Mouse (Mus musculus) lung, postnatal 0 days (tissue): ENCODE results near the gene Ambp.
A peak's percentile ranks its signal among the peaks of the same experiment; 100 is the strongest.

Experiments
- CTCF ChIP-seq: IDR thresholded peaks from 2 replicates; pipeline ENCODE4 v1.5.1; 2016; ENCODE audit warnings: antibody characterized with exemption, mild to moderate bottlenecking
- EP300 ChIP-seq: IDR thresholded peaks from 2 replicates; pipeline ENCODE4 v1.6.1; 2016; ENCODE audit warnings: antibody characterized with exemption, mild to moderate bottlenecking, control low read depth

- TF ChIP-seq CTCF (no peak; the same call in 1 of the 2 replicates), EP300 (peak; percentile 31; the same call in 1 of the 2 replicates)
Observed at GRCm38 (mm10) chr4:63186281-63186870, 31.8 kb upstream of the Ambp start.
